Mouse (Mus musculus) adrenal gland, adult 18-20 months (tissue): ENCODE measurements at regions not wholly inside any gene's neighbourhood (a gene's known extent, or its start where the extent isn't known, plus 50 kb on each side); places are given as distances from the start of the nearest gene placed in this dataset.
"Not testable (repeated sequence)": the region's sequence is repeated elsewhere in the genome, so short reads cannot be mapped to it uniquely, and the experiment has no call there.

Source experiments
- DNase-seq, 2 experiments: peaks; one replicate each; pipeline ENCODE4 v3.0.0; 2021 to 2022; ENCODE audit warnings: low spot score in 2 of 2

DNA sequence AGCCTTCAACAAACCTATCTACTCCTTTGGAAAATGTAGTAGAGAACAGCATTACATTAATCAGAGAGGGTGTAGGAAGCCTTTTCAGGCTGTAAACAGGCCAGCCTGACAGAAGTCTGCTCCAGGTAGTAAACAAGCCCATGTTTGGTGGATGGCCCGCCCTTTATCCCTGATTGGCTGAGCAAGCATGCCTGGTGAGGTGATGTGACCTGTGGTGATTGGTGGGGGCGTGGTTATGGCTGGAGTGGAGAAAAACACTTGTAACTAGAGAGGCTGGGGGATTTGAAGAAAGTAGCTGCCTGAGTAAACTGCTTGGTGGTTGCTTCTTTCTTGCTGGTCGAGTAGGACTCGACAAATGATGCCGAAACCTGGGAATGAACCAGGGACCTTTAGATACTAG lies 621.3 kb upstream of the Dsel start:
- not testable (repeated sequence) for DNase-seq

DNA sequence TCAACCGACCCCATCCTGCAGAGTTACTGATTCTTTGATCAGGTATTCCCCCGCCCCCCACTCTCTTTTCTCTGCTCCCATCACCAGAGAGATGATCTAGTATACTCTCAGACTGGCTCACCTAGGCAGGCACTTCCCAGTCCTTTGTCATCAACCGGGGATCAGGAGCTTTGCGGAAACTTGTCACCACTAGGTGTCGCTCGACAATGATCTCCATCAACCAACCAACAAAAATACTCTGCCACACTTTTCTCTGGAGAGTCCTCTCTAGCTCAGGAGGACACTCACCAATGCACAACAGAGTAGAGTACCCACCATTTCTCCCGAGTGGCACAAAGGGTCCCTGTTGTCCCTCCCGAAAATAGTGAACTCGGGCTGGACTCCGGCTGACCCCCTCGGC lies 591.3 kb upstream of the Dsel start:
- DNase-seq = peak; percentile 22 to 25

DNA sequence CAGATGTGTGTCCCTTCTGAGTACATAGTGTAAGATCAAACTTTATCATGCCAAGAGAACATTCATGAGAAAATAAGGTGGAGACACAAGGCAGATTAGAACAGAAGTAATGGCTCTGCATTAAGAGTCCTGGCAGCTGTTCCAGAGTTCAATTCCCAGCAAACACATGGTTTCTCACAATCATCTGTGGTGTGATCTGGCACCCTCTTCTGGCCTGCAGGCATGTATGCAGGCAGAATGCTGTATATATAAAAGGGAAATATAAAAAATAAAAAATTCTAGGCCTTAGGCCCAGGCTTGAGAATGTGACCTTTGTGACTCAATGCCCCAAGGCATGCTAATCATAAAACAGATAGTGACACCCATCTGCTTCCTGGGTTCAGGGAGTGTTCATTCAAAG lies 587.7 kb upstream of the Dsel start:
- no peak for DNase-seq

DNA sequence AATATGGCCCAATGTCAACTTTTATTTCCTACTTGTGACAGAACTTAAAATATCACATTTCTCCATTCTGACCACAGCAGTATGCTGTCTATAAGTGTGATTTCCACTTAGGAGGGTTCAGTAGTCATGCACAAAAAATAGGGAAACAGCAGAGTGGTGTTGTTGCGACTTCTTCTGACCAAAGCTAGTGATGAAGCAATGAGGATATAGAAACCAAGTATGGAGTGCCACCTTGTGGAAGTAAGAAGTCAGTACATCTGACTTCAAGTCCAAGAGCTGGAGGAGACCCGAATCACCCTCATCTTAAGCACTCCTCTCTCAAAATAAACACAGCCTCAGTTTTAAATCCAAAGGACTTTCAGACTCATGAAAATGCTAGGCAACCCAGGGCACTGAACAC lies 586.9 kb upstream of the Dsel start:
- no peak for DNase-seq

DNA sequence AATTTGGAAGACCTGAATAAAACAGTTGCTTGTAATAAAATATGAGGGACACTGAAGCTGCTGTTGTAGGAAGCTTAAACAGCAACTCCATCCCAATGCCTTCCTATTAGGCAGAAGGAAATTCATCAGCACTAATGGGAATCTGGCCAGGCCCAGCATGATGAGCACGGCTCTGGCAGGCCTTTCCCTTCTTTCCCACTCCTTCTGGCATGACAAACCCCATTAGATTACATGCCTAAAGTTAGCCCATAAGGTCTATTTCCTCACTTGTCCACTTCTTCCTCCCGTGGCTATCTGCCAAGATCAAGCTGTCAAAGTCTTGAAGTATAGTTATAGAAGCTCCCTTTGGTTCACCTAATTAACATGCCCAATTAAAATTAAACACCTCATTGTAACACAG lies 574.4 kb upstream of the Dsel start:
- no peak for DNase-seq

DNA sequence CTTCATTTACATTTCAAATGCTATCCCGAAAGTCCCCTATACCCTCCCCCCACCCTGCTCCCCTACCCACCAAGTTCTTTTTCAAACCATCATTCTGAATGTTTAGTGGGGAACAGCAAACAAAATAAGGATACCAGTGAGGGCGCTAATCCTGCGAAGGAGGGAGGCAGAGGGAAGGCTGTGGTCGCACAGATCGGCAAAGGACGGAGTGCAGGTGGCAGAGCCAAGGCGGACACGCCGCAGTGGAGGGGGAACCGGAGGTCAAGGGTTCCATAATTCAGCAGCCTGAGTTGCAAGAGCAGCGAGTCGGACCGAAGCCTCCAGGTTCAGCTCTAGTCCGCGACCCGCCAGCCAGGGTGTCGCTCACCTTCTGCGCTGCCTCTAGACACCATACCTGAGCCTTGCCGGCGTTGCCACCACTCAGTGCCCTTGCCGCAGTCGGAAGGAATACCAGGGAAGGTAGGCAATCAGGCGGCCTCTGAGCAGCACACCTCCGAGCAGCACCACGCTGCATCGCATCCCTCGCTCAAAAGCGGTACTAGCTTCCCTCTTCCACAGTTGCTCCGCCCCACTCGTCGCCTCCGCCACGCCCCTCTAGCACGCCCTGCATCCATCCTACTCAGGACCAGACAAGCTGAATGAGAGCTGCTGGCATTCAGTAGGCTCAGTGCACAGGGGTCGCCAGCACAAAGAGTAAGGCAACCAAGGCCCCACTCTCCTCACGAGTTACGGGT lies 551.8 kb upstream of the Dsel start:
- DNase-seq = no peak

DNA sequence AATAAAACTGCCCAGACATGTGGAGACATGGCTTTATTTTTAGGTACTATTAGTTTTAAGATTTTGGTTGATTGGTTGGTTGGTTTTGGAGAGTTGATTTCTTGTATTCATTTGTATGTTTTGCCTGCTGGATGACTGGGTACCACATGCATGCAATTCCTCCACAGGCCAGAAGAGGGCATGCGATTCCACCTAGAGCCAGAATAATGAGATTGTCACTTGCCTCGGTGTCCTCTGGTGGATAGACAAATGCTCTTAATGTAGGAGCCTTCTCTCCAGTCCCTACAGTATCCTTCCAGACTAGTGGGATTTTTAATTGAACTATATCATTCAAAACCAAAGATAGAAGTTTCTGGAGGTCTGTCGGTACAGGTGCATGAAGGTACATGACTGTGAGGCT lies 524.1 kb upstream of the Dsel start:
- peak; percentile 25 to 32 for DNase-seq

DNA sequence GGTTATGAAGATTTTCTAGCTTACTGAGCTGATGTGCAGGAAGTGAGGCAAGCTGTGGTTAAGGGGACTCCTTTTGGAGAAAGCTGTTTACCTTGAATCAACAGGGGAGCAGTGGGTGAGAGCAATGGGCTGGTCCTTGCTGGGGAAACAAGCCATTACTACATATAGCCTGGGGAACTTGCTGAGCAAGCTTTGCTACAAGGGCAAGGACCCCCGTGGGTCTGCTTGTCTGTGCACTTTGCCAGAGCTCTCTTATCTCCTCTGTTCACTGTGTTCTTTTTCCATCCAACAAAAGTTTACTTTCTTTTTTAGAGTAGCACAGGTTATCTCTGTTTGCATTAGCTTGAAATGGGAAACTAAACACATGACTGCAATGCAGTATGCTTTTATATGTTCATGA lies 519.3 kb upstream of the Dsel start:
- DNase-seq = no peak

DNA sequence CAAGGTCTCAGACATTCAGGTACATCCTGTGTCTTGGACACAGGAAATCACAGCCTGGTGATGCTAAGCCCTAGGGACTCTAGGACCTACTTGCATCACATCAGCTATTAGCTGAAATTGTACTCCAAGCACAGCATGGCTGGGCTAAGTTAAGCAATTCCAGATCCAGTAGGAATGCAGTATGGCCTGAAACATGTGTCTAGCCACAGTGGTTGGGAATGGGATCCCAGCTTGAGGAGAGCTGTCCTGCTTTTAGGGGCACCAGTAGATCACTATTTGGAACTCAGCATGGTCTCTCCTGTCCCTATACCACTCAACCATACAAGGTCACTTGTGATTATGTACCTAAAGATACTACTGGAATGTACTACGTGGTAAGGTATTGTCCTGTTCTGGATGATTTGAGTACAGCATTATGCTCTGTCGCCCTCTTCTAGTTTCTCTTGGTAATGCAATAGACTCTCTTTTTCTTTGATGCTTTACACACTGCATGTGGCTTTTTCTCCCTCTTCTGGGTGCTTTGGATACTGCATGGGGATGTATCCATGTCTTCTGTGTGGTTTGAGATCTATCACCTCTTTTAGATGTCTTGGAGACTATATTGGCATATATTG lies 515.0 kb upstream of the Dsel start:
- no peak for DNase-seq

DNA sequence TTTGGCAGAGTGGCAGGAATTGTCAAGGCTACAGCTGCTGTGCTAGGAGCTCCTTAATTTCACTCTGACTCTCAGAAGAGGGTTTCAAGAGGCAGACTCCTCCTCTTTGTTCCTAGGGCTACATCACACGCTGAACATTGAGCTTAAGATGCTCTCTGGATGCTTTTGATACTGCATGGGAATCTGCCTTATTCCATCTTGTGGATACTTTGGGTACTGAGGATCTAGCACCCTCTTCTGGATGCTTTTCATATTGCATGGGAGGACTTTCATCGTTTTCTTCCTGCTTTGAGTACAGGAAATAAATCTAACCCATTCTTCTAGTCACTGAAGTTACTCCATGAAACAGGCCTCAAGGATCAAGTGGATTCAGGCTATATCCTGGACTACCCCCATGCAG lies 513.9 kb upstream of the Dsel start:
- no peak for DNase-seq

DNA sequence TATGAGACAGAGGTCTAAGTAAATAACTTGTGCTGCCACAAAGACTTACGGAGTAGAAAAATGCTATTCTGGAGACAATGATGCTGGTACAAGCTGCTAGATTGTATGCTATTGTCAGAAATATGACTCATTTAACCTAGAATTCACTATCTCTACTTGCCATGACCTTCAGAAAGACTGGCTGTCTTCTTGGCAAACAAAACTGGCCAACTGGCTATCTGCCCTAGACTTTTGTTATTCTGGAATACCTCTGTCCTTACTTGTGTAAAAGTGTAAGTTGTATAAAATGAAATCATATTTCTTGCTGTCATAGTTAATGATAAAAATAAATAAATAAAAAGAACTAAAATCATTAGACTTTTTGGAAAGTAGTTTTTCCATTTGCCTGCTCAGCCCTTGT lies 491.1 kb upstream of the Dsel start:
- DNase-seq = no peak
